Mouse (Mus musculus) liver, adult 2 months (tissue): ENCODE data around the gene Atox1. TPM values are rescaled to one million over a fixed set of nuclear protein-coding genes. Genes with fewer than 3 reads are reported as not detected.
A peak's percentile ranks its signal among the peaks of the same experiment; 100 is the strongest.

Source experiments
- DNase-seq: peaks from one replicate; pipeline ENCODE4 v3.0.0-alpha.2; 2011; ENCODE audit warnings: low read depth, low spot score; ENCODE audit errors: extremely low read depth
- H3K27ac ChIP-seq: fragments of 200-500 bp; replicated peaks from 2 replicates; pipeline ENCODE4 v1.5.1; 2012; ENCODE audit warnings: low read depth, mild to moderate bottlenecking, control low read depth, inconsistent platforms, low read length; ENCODE audit not compliant: insufficient read depth
- H3K27me3 ChIP-seq: fragments of 200-500 bp; 2 replicates; pipeline ENCODE4 v1.6.1; 2012; ENCODE audit warnings: mild to moderate bottlenecking, moderate library complexity, low read length, inconsistent platforms; ENCODE audit not compliant: control insufficient read depth, insufficient read depth
- H3K36me3 ChIP-seq: fragments of 200-500 bp; 2 replicates; pipeline ENCODE4 v1.6.1; 2012; ENCODE audit warnings: low read length, inconsistent platforms; ENCODE audit not compliant: control insufficient read depth, insufficient read depth
- H3K4me1 ChIP-seq: fragments of 200-500 bp; 2 replicates; pipeline ENCODE4 v1.6.1; 2011; ENCODE audit warnings: low read length; ENCODE audit not compliant: control insufficient read depth, insufficient read depth
- H3K4me3 ChIP-seq: fragments of 200-500 bp; 2 replicates; pipeline ENCODE4 v1.5.1; 2011; ENCODE audit warnings: low read depth, mild to moderate bottlenecking, control low read depth, low read length, moderate library complexity; ENCODE audit not compliant: insufficient read depth
- H3K79me2 ChIP-seq: fragments of 200-500 bp; 2 replicates; pipeline ENCODE4 v1.6.1; 2012; ENCODE audit warnings: inconsistent platforms, mild to moderate bottlenecking, low read length, moderate library complexity; ENCODE audit not compliant: control insufficient read depth, insufficient read depth
- H3K9ac ChIP-seq: fragments of 200-500 bp; 2 replicates; pipeline ENCODE4 v1.6.1; 2012; ENCODE audit warnings: low read depth, mild to moderate bottlenecking, control low read depth, inconsistent platforms, low read length
- CTCF ChIP-seq: fragments of 200-500 bp; IDR thresholded peaks from 2 replicates; pipeline ENCODE4 v1.5.1; 2011; ENCODE audit warnings: low read depth, low read length, control low read depth
- POLR2A ChIP-seq: fragments of 200-500 bp; IDR thresholded peaks from 2 replicates; pipeline ENCODE4 v1.6.1; 2011; ENCODE audit warnings: low read length, control low read depth; ENCODE audit not compliant: insufficient read depth; ENCODE audit errors: extremely low read depth
- WGBS: fragments of 180-500 bp; shearing (Covaris S2); methylation state at CpG from one replicate; pipeline ENCODE4 v1.1.7; 2018; 5-methylcytosine and 5-hydroxymethylcytosine counted together
- polyA plus RNA-seq: library from polyadenylated mRNA; depleted of rRNA; stranded (reverse); fragments of >200 nt; gene quantifications from 2 replicates; pipeline ENCODE4 v1.2.3, GENCODE M21; 2012; rRNA removed
- total RNA-seq: library from RNA; depleted of rRNA; stranded (reverse); fragments of >200 nt; gene quantifications from 2 replicates; pipeline ENCODE4 v1.2.3, GENCODE M21; 2014; rRNA removed

Atox1 gene
- total RNA-seq (220 and 227 TPM in 2 replicates), polyA plus RNA-seq (358 and 464 TPM in 2 replicates)

GRCm38 (mm10) chr11:55461019-55461645, at the start of gene Atox1:
TSS of gene Atox1 (minus strand) at chr11:55461239.
- Histone ChIP-seq H3K9ac (peak within 1 kb of the TSS; percentile 85), H3K36me3 (no peaks in the 10 kb centered on the region), H3K79me2 (peaks cover 15% of the 10 kb centered on the region; the same call in 1 of the 2 replicates), H3K27ac (peak within 1 kb of the TSS; percentile 96), H3K27me3 (no peaks in the 10 kb centered on the region), H3K4me3 (peak within 1 kb of the TSS; percentile 81), H3K4me1 (peaks cover 21% of the 10 kb centered on the region)
- peak; percentile 99 for DNase-seq
- TF ChIP-seq POLR2A = peak; percentile 97
- no peak for TF ChIP-seq CTCF
- WGBS = under 1% methylated on average over 36 of the region's 36 CpGs

GRCm38 (mm10) chr11:55505485-55505884, 44.4 kb upstream of the Atox1 start:
- no peak overlapping the region for H3K9ac ChIP-seq
- no peaks in the 10 kb centered on the region for H3K79me2 ChIP-seq
- H3K4me1 ChIP-seq = no peaks in the 10 kb centered on the region
- DNase-seq = no peak
- H3K4me3 ChIP-seq = no peak overlapping the region
- H3K27ac ChIP-seq = no peak overlapping the region
- TF ChIP-seq POLR2A = no peak
- TF ChIP-seq CTCF = no peak
- peaks cover 4% of the 10 kb centered on the region; the same call in 1 of the 2 replicates for H3K36me3 ChIP-seq
- H3K27me3 ChIP-seq = no peaks in the 10 kb centered on the region
- WGBS = 72% methylated on average over 3 of the region's 3 CpGs

GRCm38 (mm10) chr11:55502886-55503285, 41.8 kb upstream of the Atox1 start:
- Histone ChIP-seq H3K79me2 (no peaks in the 10 kb centered on the region), H3K4me1 (no peaks in the 10 kb centered on the region), H3K27ac (no peak overlapping the region), H3K27me3 (no peaks in the 10 kb centered on the region), H3K4me3 (no peak overlapping the region), H3K9ac (no peak overlapping the region), H3K36me3 (peaks cover 20% of the 10 kb centered on the region)
- DNase-seq = no peak
- WGBS = 49% methylated on average over 5 of the region's 5 CpGs
- TF ChIP-seq POLR2A = no peak
- no peak for TF ChIP-seq CTCF

- Histone ChIP-seq H3K9ac (no peak overlapping the region), H3K4me1 (no peaks in the 10 kb centered on the region), H3K36me3 (peaks cover 23% of the 10 kb centered on the region), H3K27me3 (no peaks in the 10 kb centered on the region), H3K4me3 (no peak overlapping the region), H3K27ac (no peak overlapping the region), H3K79me2 (no peaks in the 10 kb centered on the region)
- TF ChIP-seq POLR2A (no peak), CTCF (no peak)
- 85% methylated on average over 8 of the region's 8 CpGs for WGBS
- no peak for DNase-seq
These were observed 41.0 kb upstream of the Atox1 start for GRCm38 (mm10) chr11:55501955-55502531.

GRCm38 (mm10) chr11:55497885-55498284, 36.8 kb upstream of the Atox1 start:
- Histone ChIP-seq H3K4me3 (no peak overlapping the region), H3K36me3 (peaks cover 59% of the 10 kb centered on the region), H3K27ac (no peak overlapping the region), H3K27me3 (no peaks in the 10 kb centered on the region), H3K79me2 (no peaks in the 10 kb centered on the region), H3K9ac (no peak overlapping the region), H3K4me1 (no peaks in the 10 kb centered on the region)
- TF ChIP-seq CTCF (peak; percentile 60), POLR2A (no peak)
- 43% methylated on average over 5 of the region's 5 CpGs for WGBS
- peak; percentile 60 for DNase-seq

- Histone ChIP-seq H3K79me2 (no peaks in the 10 kb centered on the region; the same call in 1 of the 2 replicates), H3K27me3 (no peaks in the 10 kb centered on the region), H3K36me3 (peaks cover 76% of the 10 kb centered on the region), H3K4me3 (no peak overlapping the region), H3K27ac (no peak overlapping the region), H3K4me1 (no peaks in the 10 kb centered on the region), H3K9ac (no peak overlapping the region)
- TF ChIP-seq CTCF = no peak
- TF ChIP-seq POLR2A = no peak
- 90% methylated on average over 6 of the region's 6 CpGs for WGBS
- no peak for DNase-seq
These were observed 35.1 kb upstream of the Atox1 start for GRCm38 (mm10) chr11:55496158-55496557.
